Mouse (Mus musculus): Measurements from ENCODE around the gene Mfsd11. TPM values are rescaled to one million over a fixed set of nuclear protein-coding genes. Genes with fewer than 3 reads are reported as not detected.

The Mfsd11 gene
- polyA plus RNA-seq, 1 experiment, result 34.0 TPM

DNA sequence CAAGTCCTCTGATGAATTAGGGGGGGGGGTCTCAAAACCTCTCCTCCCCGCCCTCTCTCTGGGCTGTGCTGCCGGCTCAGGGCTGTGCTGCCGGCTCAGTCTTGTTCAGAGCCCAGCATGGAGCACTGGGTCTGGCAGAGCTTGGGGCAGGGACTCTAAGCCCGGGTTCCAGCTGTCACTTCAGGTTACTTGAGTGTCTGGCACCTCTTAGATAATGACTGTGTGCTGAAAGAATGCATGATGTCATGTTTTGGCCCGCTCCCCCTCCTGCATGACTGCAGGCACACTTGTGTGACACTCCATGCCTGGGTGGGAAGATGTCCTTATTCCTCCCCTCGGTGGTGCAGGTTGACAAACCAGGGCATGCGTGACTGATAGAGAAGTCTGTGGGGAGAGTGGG is 69.8 kb downstream of the Mfsd11 start:
- H3K79me2 ChIP-seq (ENCODE audit: control insufficient read depth, insufficient read depth), result no peaks in the 10 kb centered on the region

More for the DNA sequence above, 69.8 kb downstream of the Mfsd11 start:
- H3K4me3 ChIP-seq (ENCODE audit: insufficient read depth, poor library complexity, severe bottlenecking), result no peak overlapping the region
- peak; percentile 29 for TF ChIP-seq MYOD1 (IDR thresholded peaks at IDR 0.05; ENCODE audit: control insufficient read depth, insufficient read length, low read depth)
- no peak for TF ChIP-seq CTCF (IDR thresholded peaks at IDR 0.05; ENCODE audit: control insufficient read depth, insufficient read depth, insufficient read length)
- no peak overlapping the region for H3ac ChIP-seq (ENCODE audit: control insufficient read depth, insufficient read length, low read depth)
- peaks cover 77% of the 10 kb centered on the region for H3K27me3 ChIP-seq (ENCODE audit: control insufficient read depth, insufficient read depth, insufficient read length)
- H3K79me3 ChIP-seq (ENCODE audit: low read depth), result no peaks in the 10 kb centered on the region
- H3K36me3 ChIP-seq (ENCODE audit: control insufficient read depth, insufficient read depth), result no peaks in the 10 kb centered on the region

Other genes with a start within 250 kb of the Mfsd11 start
- gene Rhbdf2, start 225.4 kb upstream of the Mfsd11 start, polyA plus RNA-seq (2012; fragmentation: generic; extraction: Trizol), result 1.9 TPM
- 1.2 TPM for gene Prcd, start 198.9 kb upstream of the Mfsd11 start, polyA plus RNA-seq (2012; fragmentation: generic; extraction: Trizol)
- gene Cygb, start 198.1 kb upstream of the Mfsd11 start, polyA plus RNA-seq (2012; fragmentation: generic; extraction: Trizol), result 0.95 TPM
- not detected for gene St6galnac1, start 76.9 kb upstream of the Mfsd11 start, polyA plus RNA-seq (2012; fragmentation: generic; extraction: Trizol)
- 70.2 TPM for gene Mxra7, start 24.4 kb upstream of the Mfsd11 start, polyA plus RNA-seq (2012; fragmentation: generic; extraction: Trizol)
- 15.1 TPM for gene Mettl23, start 9.2 kb upstream of the Mfsd11 start, polyA plus RNA-seq (2012; fragmentation: generic; extraction: Trizol)
- 74.4 TPM for gene Jmjd6, start 9.0 kb upstream of the Mfsd11 start, polyA plus RNA-seq (2012; fragmentation: generic; extraction: Trizol)
- 326 TPM for gene Srsf2, start 654 bp downstream of the Mfsd11 start, polyA plus RNA-seq (2012; fragmentation: generic; extraction: Trizol)
- not detected for gene Mgat5b, start 66.4 kb downstream of the Mfsd11 start, polyA plus RNA-seq (2012; fragmentation: generic; extraction: Trizol)

Measured in C2C12 (cell line).